Mouse (Mus musculus) E14TG2a.4 (cell line): ENCODE measurements at regions not wholly inside any gene's neighbourhood (a gene's known extent, or its start where the extent isn't known, plus 50 kb on each side); places are given as distances from the start of the nearest gene placed in this dataset.

Experiments
- H3K27me3 ChIP-seq: 2 replicates; pipeline ENCODE4 v1.6.1; 2014; ENCODE audit warnings: low read length, control low read depth; ENCODE audit not compliant: insufficient read depth
- H3K36me3 ChIP-seq: 2 replicates; pipeline ENCODE4 v1.6.1; 2014; ENCODE audit warnings: low read length, control low read depth; ENCODE audit not compliant: insufficient read depth
- H3K4me1 ChIP-seq: replicated peaks from 2 replicates; pipeline ENCODE4 v1.6.1; 2014; ENCODE audit warnings: low read depth, low read length, control low read depth
- H3K4me3 ChIP-seq: replicated peaks from 2 replicates; pipeline ENCODE4 v1.5.1; 2014; ENCODE audit warnings: mild to moderate bottlenecking, low read length
- H3K9me3 ChIP-seq: 2 replicates; pipeline ENCODE4 v1.6.1; 2014; ENCODE audit warnings: low read length, control low read depth
- CTCF ChIP-seq: conservative IDR thresholded peaks from 2 replicates; pipeline ENCODE4 v1.5.1; 2014; ENCODE audit warnings: low read length
- NANOG ChIP-seq: IDR thresholded peaks from 2 replicates; pipeline ENCODE4 v1.6.1; 2014; ENCODE audit warnings: borderline replicate concordance, low read length, mixed read lengths
- POU5F1 ChIP-seq: IDR thresholded peaks from 2 replicates; pipeline ENCODE4 v1.6.1; 2014; ENCODE audit warnings: low read length, borderline replicate concordance

GRCm38 (mm10) chr12:96134136-96134535, 442.1 kb downstream of the Flrt2 start:
- no peak overlapping the region for H3K4me3 ChIP-seq
- TF ChIP-seq CTCF: no peak
- no peak for TF ChIP-seq POU5F1
- no peak for TF ChIP-seq NANOG
- H3K27me3 ChIP-seq: no peaks in the 10 kb centered on the region
- no peaks in the 10 kb centered on the region for H3K36me3 ChIP-seq
- no peaks in the 10 kb centered on the region for H3K9me3 ChIP-seq
- H3K4me1 ChIP-seq: no peaks in the 10 kb centered on the region

DNA sequence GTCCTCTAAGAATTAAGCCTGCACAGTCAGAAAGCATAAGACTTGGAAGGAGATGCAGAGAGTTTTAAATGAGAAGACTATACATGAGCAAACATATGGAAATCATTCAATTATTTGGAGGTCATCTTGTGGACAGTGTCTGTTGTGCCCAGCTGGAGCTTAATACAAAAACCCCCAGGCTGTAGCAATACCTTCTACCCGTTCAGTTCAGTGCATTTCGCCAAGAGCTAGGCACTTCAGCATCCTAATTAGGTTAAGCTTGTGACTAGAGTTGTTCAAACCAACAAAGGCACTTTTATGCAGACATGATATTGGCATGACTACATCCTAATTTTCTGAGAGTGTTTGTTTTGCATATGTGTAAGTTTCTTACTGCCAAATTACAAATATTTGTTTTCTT, 449.7 kb downstream of the Flrt2 start:
- Histone ChIP-seq H3K36me3 (no peaks in the 10 kb centered on the region), H3K27me3 (no peaks in the 10 kb centered on the region), H3K4me1 (no peaks in the 10 kb centered on the region), H3K9me3 (peaks cover 6% of the 10 kb centered on the region; the same call in 1 of the 2 replicates), H3K4me3 (no peak overlapping the region)
- no peak for TF ChIP-seq CTCF
- no peak for TF ChIP-seq NANOG
- no peak for TF ChIP-seq POU5F1

- no peaks in the 10 kb centered on the region for H3K4me1 ChIP-seq
- H3K27me3 ChIP-seq: no peaks in the 10 kb centered on the region
- no peaks in the 10 kb centered on the region for H3K9me3 ChIP-seq
- H3K4me3 ChIP-seq: no peak overlapping the region
- no peaks in the 10 kb centered on the region for H3K36me3 ChIP-seq
- no peak for TF ChIP-seq POU5F1
- no peak for TF ChIP-seq CTCF
- no peak for TF ChIP-seq NANOG
Measured at GRCm38 (mm10) chr12:96154095-96154494, 462.1 kb downstream of the Flrt2 start.

- no peaks in the 10 kb centered on the region for H3K9me3 ChIP-seq
- H3K4me1 ChIP-seq: no peaks in the 10 kb centered on the region
- H3K36me3 ChIP-seq: no peaks in the 10 kb centered on the region
- no peak for TF ChIP-seq NANOG
- no peak for TF ChIP-seq CTCF
- no peak for TF ChIP-seq POU5F1
- no peak overlapping the region for H3K4me3 ChIP-seq
- H3K27me3 ChIP-seq: no peaks in the 10 kb centered on the region
Measured at GRCm38 (mm10) chr12:96167551-96167950, 475.5 kb downstream of the Flrt2 start.

- Histone ChIP-seq H3K4me3 (no peak overlapping the region), H3K9me3 (no peaks in the 10 kb centered on the region), H3K36me3 (no peaks in the 10 kb centered on the region), H3K27me3 (no peaks in the 10 kb centered on the region), H3K4me1 (no peaks in the 10 kb centered on the region)
- TF ChIP-seq NANOG (no peak), CTCF (no peak), POU5F1 (no peak)
Measured at GRCm38 (mm10) chr12:96198928-96199327, 506.9 kb downstream of the Flrt2 start.

GRCm38 (mm10) chr12:96201855-96202254, 509.8 kb downstream of the Flrt2 start:
- Histone ChIP-seq H3K9me3 (no peaks in the 10 kb centered on the region), H3K36me3 (no peaks in the 10 kb centered on the region), H3K4me1 (no peaks in the 10 kb centered on the region), H3K27me3 (no peaks in the 10 kb centered on the region), H3K4me3 (no peak overlapping the region)
- no peak for TF ChIP-seq POU5F1
- no peak for TF ChIP-seq NANOG
- TF ChIP-seq CTCF: no peak

DNA sequence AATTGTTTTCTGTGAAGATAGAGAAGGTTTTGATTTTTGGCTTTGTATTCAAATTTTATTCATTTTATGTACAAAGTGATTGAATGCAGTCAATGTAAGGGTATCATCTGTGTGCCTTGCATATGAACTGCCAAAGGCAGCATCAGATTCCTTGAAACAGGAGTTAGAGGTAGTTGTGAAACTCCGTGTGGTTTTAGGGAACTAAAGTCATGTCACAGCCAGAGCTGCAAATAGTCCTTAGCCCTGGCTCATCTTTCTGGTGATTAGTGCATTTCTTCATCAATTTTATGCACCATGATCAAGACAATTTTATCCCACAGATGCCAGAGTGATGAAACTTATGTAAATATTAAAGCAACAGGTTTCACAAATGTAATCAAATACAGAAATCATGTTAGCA, 534.4 kb downstream of the Flrt2 start:
- no peaks in the 10 kb centered on the region for H3K36me3 ChIP-seq
- TF ChIP-seq CTCF (no peak), NANOG (no peak), POU5F1 (no peak)
- no peaks in the 10 kb centered on the region for H3K4me1 ChIP-seq
- no peaks in the 10 kb centered on the region for H3K27me3 ChIP-seq
- H3K9me3 ChIP-seq: peaks cover 14% of the 10 kb centered on the region
- H3K4me3 ChIP-seq: no peak overlapping the region

GRCm38 (mm10) chr12:96228714-96229113, 536.7 kb downstream of the Flrt2 start:
- peaks cover 14% of the 10 kb centered on the region for H3K9me3 ChIP-seq
- H3K27me3 ChIP-seq: no peaks in the 10 kb centered on the region
- TF ChIP-seq CTCF: no peak
- no peak for TF ChIP-seq POU5F1
- no peak for TF ChIP-seq NANOG
- no peak overlapping the region for H3K4me3 ChIP-seq
- no peaks in the 10 kb centered on the region for H3K4me1 ChIP-seq
- H3K36me3 ChIP-seq: no peaks in the 10 kb centered on the region

DNA sequence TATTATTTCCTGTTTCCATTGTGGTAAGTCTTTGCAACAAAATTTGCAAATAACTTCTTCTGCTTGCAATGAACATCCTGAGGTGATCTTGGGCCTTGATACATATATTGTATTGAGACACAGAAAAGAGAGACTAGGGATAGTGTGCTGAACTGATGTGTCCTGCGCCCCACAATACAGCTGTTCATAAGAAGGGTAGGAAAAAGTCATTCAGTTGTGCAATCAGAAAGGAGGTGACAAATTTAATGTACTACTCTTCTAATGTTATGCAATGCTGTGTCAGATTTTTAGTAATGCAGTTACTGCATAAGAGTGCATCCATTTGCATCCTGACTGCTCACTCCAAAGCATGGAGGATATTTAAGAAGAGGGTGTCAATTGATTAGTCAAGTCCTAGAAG, 543.5 kb downstream of the Flrt2 start:
- no peaks in the 10 kb centered on the region for H3K4me1 ChIP-seq
- H3K4me3 ChIP-seq: no peak overlapping the region
- no peaks in the 10 kb centered on the region for H3K27me3 ChIP-seq
- no peak for TF ChIP-seq POU5F1
- no peak for TF ChIP-seq NANOG
- no peak for TF ChIP-seq CTCF
- no peaks in the 10 kb centered on the region for H3K36me3 ChIP-seq
- peaks cover 18% of the 10 kb centered on the region for H3K9me3 ChIP-seq
